Mouse (Mus musculus) bone marrow macrophage, adult 2 months (primary cell): Measurements from ENCODE around the gene Tmem56.

Source experiments
- CTCF ChIP-seq: IDR thresholded peaks from 2 replicates; pipeline ENCODE4 v1.5.1; 2012; ENCODE audit warnings: low read depth, mild to moderate bottlenecking, low read length, moderate library complexity
- POLR2A ChIP-seq: IDR thresholded peaks from 2 replicates; pipeline ENCODE4 v1.6.1; 2012; ENCODE audit warnings: mild to moderate bottlenecking, low read depth, low read length, borderline replicate concordance

- no peak for TF ChIP-seq CTCF
- TF ChIP-seq POLR2A: no peak
Observed at GRCm38 (mm10) chr3:121240362-121241040, 42.4 kb downstream of the Tmem56 start.
